Mouse (Mus musculus) intestine, embryonic 14.5 days (tissue): ENCODE data around the gene Il17ra. TPM values are rescaled to one million over a fixed set of nuclear protein-coding genes. Genes with fewer than 3 reads are reported as not detected.

Experiments used
- ATAC-seq: fragments of 200-750 bp; cut with Nextera tagmentation; replicated peaks from 2 replicates; pipeline ENCODE4 v1.8.0; 2017; ENCODE audit warnings: low read depth, moderate number of reproducible peaks, moderate TSS enrichment, moderate library complexity; ENCODE audit not compliant: low FRiP score, low TSS enrichment
- DNase-seq: peaks from one replicate; pipeline ENCODE4 v3.0.0-alpha.2; 2018; ENCODE audit warnings: low spot score
- H3K27ac ChIP-seq: fragments of 300-500 bp; sonication (generic); 2 replicates; pipeline ENCODE4 v1.5.1; 2014; ENCODE audit warnings: low read depth, mild to moderate bottlenecking, control low read depth
- H3K27me3 ChIP-seq: fragments of 300-500 bp; sonication (generic); replicated peaks from 2 replicates; pipeline ENCODE4 v1.6.1; 2014; ENCODE audit warnings: low read length, control low read depth; ENCODE audit not compliant: control insufficient read depth, insufficient read depth
- H3K36me3 ChIP-seq: fragments of 300-500 bp; sonication (generic); 2 replicates; pipeline ENCODE4 v1.6.1; 2014; ENCODE audit warnings: low read length, control low read depth; ENCODE audit not compliant: control insufficient read depth, insufficient read depth
- H3K4me1 ChIP-seq: fragments of 300-500 bp; sonication (generic); replicated peaks from 2 replicates; pipeline ENCODE4 v1.6.1; 2014; ENCODE audit warnings: low read length, control low read depth, mixed read lengths; ENCODE audit not compliant: control insufficient read depth, insufficient read depth
- H3K4me2 ChIP-seq: fragments of 300-500 bp; sonication (generic); 2 replicates; pipeline ENCODE4 v1.6.1; 2014; ENCODE audit warnings: low read length
- H3K4me3 ChIP-seq: fragments of 300-500 bp; sonication (generic); 2 replicates; pipeline ENCODE4 v1.5.1; 2014; ENCODE audit warnings: low read depth, low read length, control low read depth, mixed read lengths
- H3K9ac ChIP-seq: fragments of 300-500 bp; sonication (generic); 2 replicates; pipeline ENCODE4 v1.6.1; 2014; ENCODE audit warnings: mild to moderate bottlenecking, low read length
- H3K9me3 ChIP-seq: fragments of 300-500 bp; sonication (generic); 2 replicates; pipeline ENCODE4 v1.6.1; 2016; ENCODE audit warnings: low read length, control low read depth; ENCODE audit not compliant: control insufficient read depth
- WGBS: fragments of 180-500 bp; shearing (Covaris S2); extraction: QIAGEN DNeasy Blood & Tissue Kit; methylation state at CpG from one replicate; pipeline ENCODE4 v1.1.7; 2014; 5-methylcytosine and 5-hydroxymethylcytosine counted together
- polyA plus RNA-seq: library from polyadenylated mRNA; unstranded; fragments of >200 nt; fragmentation: Nextera tagmentation; extraction: Ambion mirVana; gene quantifications from 2 replicates; pipeline ENCODE4 v1.2.1, GENCODE M21; 2014

Gene Il17ra
- polyA plus RNA-seq, 1 experiment from 2014 or later, result 2.1 TPM

DNA sequence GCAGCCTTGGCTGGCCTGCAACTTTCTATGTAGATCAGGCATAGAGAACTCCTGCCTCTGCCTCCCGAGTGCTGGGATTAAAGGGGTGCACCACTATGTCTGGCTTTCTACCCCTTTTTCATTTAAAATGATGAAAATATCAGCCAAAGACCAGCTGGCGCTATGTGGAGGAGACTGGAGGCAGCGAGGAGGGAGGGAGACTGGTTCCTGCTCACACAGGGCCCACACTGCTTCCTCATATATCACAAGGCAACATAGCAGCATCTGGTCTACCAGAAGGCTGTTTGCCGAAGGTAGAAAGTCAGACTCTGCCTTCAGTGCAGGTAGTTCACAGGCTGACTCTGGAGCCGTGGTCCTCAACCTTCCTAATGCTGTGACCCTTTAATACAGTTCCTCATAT lies 17.3 kb downstream of the Il17ra start:
- no peaks in the 10 kb centered on the region for H3K27me3 ChIP-seq
- DNase-seq (no peak), ATAC-seq (no peak)
- no peak overlapping the region for H3K9ac ChIP-seq
- H3K4me1 ChIP-seq, result no peaks in the 10 kb centered on the region
- H3K27ac ChIP-seq, result no peak overlapping the region
- H3K36me3 ChIP-seq, result no peaks in the 10 kb centered on the region
- no peak overlapping the region for H3K4me2 ChIP-seq
- 88% methylated on average over 5 of the region's 5 CpGs for WGBS
- no peak overlapping the region for H3K4me3 ChIP-seq
- no peaks in the 10 kb centered on the region for H3K9me3 ChIP-seq

DNA sequence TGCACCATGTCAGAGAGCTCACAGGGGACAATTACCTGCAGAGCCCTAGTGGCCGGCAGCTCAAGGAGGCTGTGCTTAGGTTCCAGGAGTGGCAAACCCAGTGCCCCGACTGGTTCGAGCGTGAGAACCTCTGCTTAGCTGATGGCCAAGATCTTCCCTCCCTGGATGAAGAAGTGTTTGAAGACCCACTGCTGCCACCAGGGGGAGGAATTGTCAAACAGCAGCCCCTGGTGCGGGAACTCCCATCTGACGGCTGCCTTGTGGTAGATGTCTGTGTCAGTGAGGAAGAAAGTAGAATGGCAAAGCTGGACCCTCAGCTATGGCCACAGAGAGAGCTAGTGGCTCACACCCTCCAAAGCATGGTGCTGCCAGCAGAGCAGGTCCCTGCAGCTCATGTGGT lies 18.5 kb downstream of the Il17ra start:
- Histone ChIP-seq H3K36me3 (no peaks in the 10 kb centered on the region), H3K27me3 (no peaks in the 10 kb centered on the region), H3K4me1 (no peaks in the 10 kb centered on the region), H3K9ac (no peak overlapping the region), H3K4me3 (no peak overlapping the region), H3K4me2 (no peak overlapping the region), H3K9me3 (no peaks in the 10 kb centered on the region), H3K27ac (no peak overlapping the region)
- ATAC-seq, result no peak
- DNase-seq, result no peak
- WGBS, result 89% methylated on average over 6 of the region's 6 CpGs

DNA sequence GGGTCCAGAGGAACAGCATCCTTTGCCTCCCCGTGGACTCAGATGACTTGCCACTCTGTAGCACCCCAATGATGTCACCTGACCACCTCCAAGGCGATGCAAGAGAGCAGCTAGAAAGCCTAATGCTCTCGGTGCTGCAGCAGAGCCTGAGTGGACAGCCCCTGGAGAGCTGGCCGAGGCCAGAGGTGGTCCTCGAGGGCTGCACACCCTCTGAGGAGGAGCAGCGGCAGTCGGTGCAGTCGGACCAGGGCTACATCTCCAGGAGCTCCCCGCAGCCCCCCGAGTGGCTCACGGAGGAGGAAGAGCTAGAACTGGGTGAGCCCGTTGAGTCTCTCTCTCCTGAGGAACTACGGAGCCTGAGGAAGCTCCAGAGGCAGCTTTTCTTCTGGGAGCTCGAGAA lies 19.0 kb downstream of the Il17ra start:
- no peak overlapping the region for H3K4me3 ChIP-seq
- no peak overlapping the region for H3K9ac ChIP-seq
- no peaks in the 10 kb centered on the region for H3K4me1 ChIP-seq
- ATAC-seq (no peak), DNase-seq (no peak)
- WGBS, result 91% methylated on average over 14 of the region's 14 CpGs
- no peaks in the 10 kb centered on the region for H3K27me3 ChIP-seq
- no peak overlapping the region for H3K4me2 ChIP-seq
- no peaks in the 10 kb centered on the region for H3K9me3 ChIP-seq
- no peak overlapping the region for H3K27ac ChIP-seq
- no peaks in the 10 kb centered on the region for H3K36me3 ChIP-seq

DNA sequence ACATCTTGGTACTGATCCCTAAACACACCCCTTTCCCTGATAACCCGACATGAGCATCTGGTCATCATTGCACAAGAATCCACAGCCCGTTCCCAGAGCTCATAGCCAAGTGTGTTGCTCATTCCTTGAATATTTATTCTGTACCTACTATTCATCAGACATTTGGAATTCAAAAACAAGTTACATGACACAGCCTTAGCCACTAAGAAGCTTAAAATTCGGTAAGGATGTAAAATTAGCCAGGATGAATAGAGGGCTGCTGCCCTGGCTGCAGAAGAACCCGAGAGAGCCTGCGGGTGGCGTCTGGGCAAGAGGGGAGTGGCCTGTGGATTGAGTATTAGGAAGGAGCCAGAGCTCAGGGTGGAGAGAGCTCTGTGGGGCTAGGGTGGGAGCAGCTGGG lies 19.7 kb downstream of the Il17ra start:
- Histone ChIP-seq H3K4me3 (no peak overlapping the region), H3K27me3 (no peaks in the 10 kb centered on the region), H3K9ac (no peak overlapping the region), H3K4me2 (no peak overlapping the region), H3K9me3 (no peaks in the 10 kb centered on the region), H3K36me3 (no peaks in the 10 kb centered on the region), H3K4me1 (no peaks in the 10 kb centered on the region), H3K27ac (no peak overlapping the region)
- no peak for DNase-seq
- 40% methylated on average over 6 of the region's 6 CpGs for WGBS
- ATAC-seq, result no peak

DNA sequence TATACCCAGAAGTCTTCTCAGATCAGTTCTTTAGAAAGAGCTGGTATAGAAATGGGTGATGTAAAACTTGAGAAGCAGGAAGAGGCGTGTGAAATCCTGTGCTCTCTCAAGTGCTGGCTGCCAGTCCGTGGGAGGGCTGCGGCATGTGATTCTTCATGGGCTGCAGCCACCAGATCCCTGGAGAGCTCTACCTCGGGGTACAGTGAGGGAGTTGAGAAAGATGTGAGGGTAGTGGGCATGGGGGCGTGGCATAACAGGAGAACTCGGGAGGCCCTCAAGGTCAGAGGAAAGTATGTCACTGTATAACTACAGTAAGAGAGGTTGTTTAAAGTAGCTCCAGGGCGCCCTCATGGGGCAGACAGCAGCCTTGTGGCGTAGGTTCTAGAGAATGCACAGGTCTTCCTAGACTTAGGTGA lies 20.2 kb downstream of the Il17ra start:
- ATAC-seq (no peak), DNase-seq (no peak)
- no peaks in the 10 kb centered on the region for H3K9me3 ChIP-seq
- no peak overlapping the region for H3K4me3 ChIP-seq
- no peak overlapping the region for H3K9ac ChIP-seq
- 28% methylated on average over 8 of the region's 8 CpGs for WGBS
- H3K27me3 ChIP-seq, result no peaks in the 10 kb centered on the region
- no peak overlapping the region for H3K4me2 ChIP-seq
- no peaks in the 10 kb centered on the region for H3K36me3 ChIP-seq
- H3K27ac ChIP-seq, result no peak overlapping the region
- no peaks in the 10 kb centered on the region for H3K4me1 ChIP-seq

DNA sequence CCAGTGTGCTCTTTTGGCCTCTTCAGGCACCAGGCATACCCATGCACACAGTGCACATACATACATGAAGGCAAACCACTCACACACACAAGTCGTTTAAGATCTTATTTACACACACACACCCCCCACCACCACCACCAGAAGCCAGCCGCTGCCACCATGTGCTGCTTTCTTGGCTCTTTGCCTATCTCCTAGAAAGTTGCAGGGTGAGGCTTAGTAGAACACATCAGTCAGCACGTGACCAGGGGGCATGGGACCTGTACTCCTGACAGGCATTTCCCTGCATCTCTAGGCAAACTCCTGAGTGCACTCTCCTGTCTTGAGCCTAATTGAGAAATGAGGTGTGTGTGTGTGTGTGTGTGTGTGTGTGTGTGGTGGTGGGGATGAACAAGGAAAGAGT lies 22.0 kb downstream of the Il17ra start:
- H3K4me2 ChIP-seq, result no peak overlapping the region
- no peaks in the 10 kb centered on the region for H3K4me1 ChIP-seq
- H3K27ac ChIP-seq, result no peak overlapping the region
- H3K9ac ChIP-seq, result no peak overlapping the region
- DNase-seq, result no peak
- no peak for ATAC-seq
- H3K36me3 ChIP-seq, result no peaks in the 10 kb centered on the region
- WGBS, result 65% methylated on average over 3 of the region's 3 CpGs
- no peak overlapping the region for H3K4me3 ChIP-seq
- H3K27me3 ChIP-seq, result no peaks in the 10 kb centered on the region
- H3K9me3 ChIP-seq, result no peaks in the 10 kb centered on the region

DNA sequence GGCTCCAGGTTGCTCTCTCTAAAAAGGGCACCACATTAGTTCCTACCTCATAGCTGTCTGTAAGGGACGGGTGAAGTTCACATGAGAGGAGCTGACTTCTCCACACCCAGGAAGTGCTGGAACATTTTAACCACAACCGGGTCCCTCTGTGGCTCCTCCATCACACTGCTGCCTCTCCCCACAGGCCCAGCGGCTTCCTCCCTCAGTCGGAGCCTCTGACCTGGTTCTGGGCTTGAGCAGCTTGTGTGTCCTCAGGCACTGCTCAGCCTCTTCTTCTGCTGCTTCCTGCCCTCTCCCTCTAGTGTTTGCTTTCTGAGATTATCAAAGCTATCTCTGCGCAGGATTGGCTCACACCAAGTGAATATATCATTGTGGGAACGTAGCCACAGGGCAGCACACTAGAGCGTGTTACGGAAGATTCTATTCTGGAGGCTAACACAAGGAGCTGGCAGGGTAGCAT lies 23.0 kb downstream of the Il17ra start:
- H3K4me1 ChIP-seq, result no peaks in the 10 kb centered on the region
- no peak for DNase-seq
- H3K36me3 ChIP-seq, result no peaks in the 10 kb centered on the region
- H3K27me3 ChIP-seq, result no peaks in the 10 kb centered on the region
- no peak overlapping the region for H3K27ac ChIP-seq
- 54% methylated on average over 8 of the region's 8 CpGs for WGBS
- no peaks in the 10 kb centered on the region for H3K9me3 ChIP-seq
- H3K9ac ChIP-seq, result no peak overlapping the region
- ATAC-seq, result no peak
- no peak overlapping the region for H3K4me2 ChIP-seq
- H3K4me3 ChIP-seq, result no peak overlapping the region

DNA sequence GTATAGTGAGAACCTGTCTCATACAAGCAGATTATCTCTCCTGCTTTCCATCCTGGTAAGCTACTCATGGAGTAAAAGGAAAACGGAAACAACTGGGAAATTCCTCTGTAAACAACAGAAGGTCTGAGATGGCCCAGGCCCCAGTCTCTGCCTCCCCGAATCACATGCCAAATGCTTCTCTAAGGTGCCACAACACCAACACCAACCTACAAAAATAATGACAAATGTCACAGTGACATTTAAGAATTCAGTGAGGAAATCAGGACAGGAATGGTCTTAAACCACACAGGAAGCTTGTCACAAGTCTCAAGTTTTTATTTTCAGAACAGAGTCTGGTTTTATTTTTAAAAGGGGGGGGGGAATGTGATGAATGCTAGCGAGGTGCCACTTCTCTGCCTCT lies 25.6 kb downstream of the Il17ra start:
- WGBS, result 54% methylated on average over 3 of the region's 3 CpGs
- peaks cover 23% of the 10 kb centered on the region for H3K27me3 ChIP-seq
- H3K4me3 ChIP-seq, result no peak overlapping the region
- no peaks in the 10 kb centered on the region for H3K9me3 ChIP-seq
- peaks cover 10% of the 10 kb centered on the region; the same call in 1 of the 2 replicates for H3K4me1 ChIP-seq
- no peak overlapping the region for H3K4me2 ChIP-seq
- no peak overlapping the region for H3K9ac ChIP-seq
- no peak for DNase-seq
- H3K36me3 ChIP-seq, result no peaks in the 10 kb centered on the region
- ATAC-seq, result no peak
- no peak overlapping the region for H3K27ac ChIP-seq

DNA sequence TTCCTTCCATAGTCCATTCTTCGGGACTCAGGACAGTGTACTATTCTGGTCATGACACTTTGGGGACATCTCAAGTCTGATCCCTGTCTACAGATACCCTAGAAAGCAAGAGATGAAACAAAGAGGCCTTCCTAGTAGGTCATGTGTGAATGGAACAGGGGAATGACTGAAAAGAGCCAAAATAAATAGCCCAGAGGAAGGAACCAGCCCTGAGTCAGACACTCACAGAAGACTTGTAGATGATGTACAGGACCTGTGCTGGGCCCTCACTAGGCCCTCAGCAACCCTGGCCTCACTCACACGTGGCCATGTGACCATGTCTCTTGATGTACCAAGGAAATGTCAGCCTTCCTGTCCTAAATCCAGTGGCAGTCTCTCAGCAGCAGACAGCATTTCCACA lies 26.4 kb downstream of the Il17ra start:
- WGBS, result 57% methylated on average over 2 of the region's 2 CpGs
- no peaks in the 10 kb centered on the region for H3K36me3 ChIP-seq
- DNase-seq (no peak), ATAC-seq (no peak)
- no peak overlapping the region for H3K9ac ChIP-seq
- H3K4me3 ChIP-seq, result no peak overlapping the region
- H3K9me3 ChIP-seq, result no peaks in the 10 kb centered on the region
- peaks cover 10% of the 10 kb centered on the region; the same call in 1 of the 2 replicates for H3K4me1 ChIP-seq
- H3K4me2 ChIP-seq, result no peak overlapping the region
- peaks cover 26% of the 10 kb centered on the region for H3K27me3 ChIP-seq
- H3K27ac ChIP-seq, result no peak overlapping the region
